Comparison of ENCODE assay signal across 8 mouse cellular contexts in genomic region chr17:34000150-34000537, GRCm38 (mm10). TPM values are rescaled to one million over a fixed set of nuclear protein-coding genes. Genes with fewer than 3 reads are reported as not detected.
DNase-seq lines count a peak whose midpoint lies in the region; ATAC-seq and TF ChIP-seq lines count a peak whose summit lies in the region.

H2-K1 (minus strand) TSS chr17:34000347.

- peaks cover 43% of the 10 kb centered on the region for H3K27me3 ChIP-seq in embryonic facial prominence, embryonic 15.5 days
- H3K27me3 ChIP-seq in heart, adult 2 months (ENCODE audit: control insufficient read depth, insufficient read depth, low read length), result no peaks in the 10 kb centered on the region
- H3K27me3 ChIP-seq in kidney, adult 2 months (replicated peaks; ENCODE audit: control insufficient read depth, insufficient read depth, low read length), result no peaks in the 10 kb centered on the region
- peaks cover 20% of the 10 kb centered on the region for H3K27me3 ChIP-seq in limb, embryonic 11.5 days (ENCODE audit: control insufficient read depth, insufficient read depth, low read length)
- H3K27me3 ChIP-seq in midbrain, embryonic 13.5 days, result peaks cover 39% of the 10 kb centered on the region
- H3K27me3 ChIP-seq in spleen, adult 2 months (ENCODE audit: control insufficient read depth, insufficient read depth, low read length), result no peaks in the 10 kb centered on the region

- peak; percentile 77 for ATAC-seq in embryonic facial prominence, embryonic 15.5 days (ENCODE audit: insufficient number of reproducible peaks, low FRiP score, low TSS enrichment, low read depth)
- ATAC-seq in limb, embryonic 11.5 days (ENCODE audit: insufficient number of reproducible peaks, low FRiP score, low TSS enrichment, low read depth), result 0 out of 2 replicates have a peak, but pooled peaks have one; percentile 44
- ATAC-seq in midbrain, embryonic 13.5 days, result peak; percentile 81

- peak; percentile 98 for DNase-seq in 416B (ENCODE audit: low read depth)
- peak; percentile 74 to 80 for DNase-seq in adrenal gland, postnatal 4 days (ENCODE audit: low spot score in 2 of 2)
- peak; percentile 92 to 95 for DNase-seq in heart, adult 2 months
- DNase-seq in kidney, adult 2 months, result peak; percentile 97
- peak; percentile 76 for DNase-seq in limb, embryonic 11.5 days (ENCODE audit: low spot score)
- peak; percentile 97 for DNase-seq in spleen, adult 2 months (ENCODE audit: low read depth in 1 of 2, low spot score in 2 of 2)

- peak within 1 kb of the TSS; percentile 99 for H3K4me2 ChIP-seq in embryonic facial prominence, embryonic 15.5 days (replicated peaks)
- peak within 1 kb of the TSS; percentile 92 for H3K4me2 ChIP-seq in limb, embryonic 11.5 days (ENCODE audit: low read depth, severe bottlenecking)
- peak within 1 kb of the TSS; percentile 85 for H3K4me2 ChIP-seq in midbrain, embryonic 13.5 days (replicated peaks)

- no peak for TF ChIP-seq CTCF in heart, adult 2 months (IDR thresholded peaks at IDR 0.05)
- TF ChIP-seq CTCF in kidney, adult 2 months (conservative IDR thresholded peaks at IDR 0.05; ENCODE audit: insufficient read depth, insufficient read length, low read depth, low read length), result no peak
- TF ChIP-seq CTCF in spleen, adult 2 months (IDR thresholded peaks at IDR 0.05; ENCODE audit: extremely low read depth, insufficient read depth, insufficient read length, insufficient replicate concordance), result no peak

- H3K9ac ChIP-seq in embryonic facial prominence, embryonic 15.5 days, result peak within 1 kb of the TSS; percentile 33
- peak within 1 kb of the TSS; percentile 94 for H3K9ac ChIP-seq in heart, adult 2 months (ENCODE audit: low read depth, low read length)
- H3K9ac ChIP-seq in limb, embryonic 11.5 days (ENCODE audit: low read length), result peak within 1 kb of the TSS; percentile 37
- H3K9ac ChIP-seq in midbrain, embryonic 13.5 days (replicated peaks), result peak within 1 kb of the TSS; percentile 62

- peak; percentile 32; the same call in 1 of the 2 replicates for TF ChIP-seq EP300 in heart, adult 2 months (IDR thresholded peaks at IDR 0.05; ENCODE audit: insufficient read depth, low read depth, low read length)

- peak; percentile 99 for TF ChIP-seq POLR2A in heart, adult 2 months (IDR thresholded peaks at IDR 0.05; ENCODE audit: insufficient read depth, low read depth, low read length)
- TF ChIP-seq POLR2A in kidney, adult 2 months (IDR thresholded peaks at IDR 0.05; ENCODE audit: low read depth, low read length), result peak; percentile 98
- peak; percentile 100 for TF ChIP-seq POLR2A in spleen, adult 2 months (IDR thresholded peaks at IDR 0.05; ENCODE audit: low read depth, low read length)

- H3K79me2 ChIP-seq in heart, adult 2 months (replicated peaks; ENCODE audit: control insufficient read depth, insufficient read depth, low read length), result no peaks in the 10 kb centered on the region

- H3K4me3 ChIP-seq in embryonic facial prominence, embryonic 15.5 days (replicated peaks), result peak within 1 kb of the TSS; percentile 56
- peak within 1 kb of the TSS; percentile 71 for H3K4me3 ChIP-seq in heart, adult 2 months
- peak within 1 kb of the TSS; percentile 72 for H3K4me3 ChIP-seq in kidney, adult 2 months (ENCODE audit: insufficient read depth, low read depth, low read length)
- H3K4me3 ChIP-seq in limb, embryonic 11.5 days (ENCODE audit: low read depth, low read length), result peak within 1 kb of the TSS; percentile 41
- peak within 1 kb of the TSS; percentile 50 for H3K4me3 ChIP-seq in midbrain, embryonic 13.5 days (replicated peaks)
- peak within 1 kb of the TSS; percentile 87 for H3K4me3 ChIP-seq in spleen, adult 2 months (ENCODE audit: extremely low read depth, insufficient read depth, insufficient read length)

- WGBS in embryonic facial prominence, embryonic 15.5 days, result under 1% methylated on average over 27 of the region's 30 CpGs
- WGBS in heart, adult 2 months, result under 1% methylated on average over 27 of the region's 30 CpGs
- WGBS in kidney, adult 2 months, result under 1% methylated on average over 30 of the region's 30 CpGs
- under 1% methylated on average over 27 of the region's 30 CpGs for WGBS in limb, embryonic 11.5 days
- WGBS in midbrain, embryonic 13.5 days, result under 1% methylated on average over 30 of the region's 30 CpGs
- WGBS in spleen, adult 2 months, result under 1% methylated on average over 30 of the region's 30 CpGs

- no peak within 1 kb of the TSS for H3K27ac ChIP-seq in embryonic facial prominence, embryonic 15.5 days (replicated peaks)
- peak within 1 kb of the TSS; percentile 77 for H3K27ac ChIP-seq in heart, adult 2 months
- H3K27ac ChIP-seq in kidney, adult 2 months (ENCODE audit: insufficient read depth, low read depth, low read length), result peak within 1 kb of the TSS; percentile 39
- H3K27ac ChIP-seq in limb, embryonic 11.5 days (replicated peaks; ENCODE audit: low read depth, low read length), result no peak within 1 kb of the TSS
- no peak within 1 kb of the TSS for H3K27ac ChIP-seq in midbrain, embryonic 13.5 days
- H3K27ac ChIP-seq in spleen, adult 2 months (ENCODE audit: insufficient read depth, low read length), result peak within 1 kb of the TSS; percentile 93

- H3K36me3 ChIP-seq in embryonic facial prominence, embryonic 15.5 days, result no peaks in the 10 kb centered on the region
- no peaks in the 10 kb centered on the region for H3K36me3 ChIP-seq in heart, adult 2 months (ENCODE audit: control insufficient read depth, insufficient read depth, low read length)
- no peaks in the 10 kb centered on the region for H3K36me3 ChIP-seq in kidney, adult 2 months (ENCODE audit: control insufficient read depth, insufficient read depth, low read length)
- no peaks in the 10 kb centered on the region for H3K36me3 ChIP-seq in limb, embryonic 11.5 days (ENCODE audit: control insufficient read depth, insufficient read depth, low read length)
- H3K36me3 ChIP-seq in midbrain, embryonic 13.5 days, result no peaks in the 10 kb centered on the region
- peaks cover 23% of the 10 kb centered on the region for H3K36me3 ChIP-seq in spleen, adult 2 months (ENCODE audit: control insufficient read depth, insufficient read depth, low read length)

- peaks cover 15% of the 10 kb centered on the region for H3K4me1 ChIP-seq in embryonic facial prominence, embryonic 15.5 days
- H3K4me1 ChIP-seq in heart, adult 2 months (ENCODE audit: control insufficient read depth, insufficient read depth, low read length), result no peaks in the 10 kb centered on the region; the same call in none of the 2 replicates
- H3K4me1 ChIP-seq in kidney, adult 2 months (ENCODE audit: control insufficient read depth, insufficient read depth, low read length), result no peaks in the 10 kb centered on the region
- 0 out of 2 replicates have a peak, but pooled peaks cover 2% of the 10 kb centered on the region for H3K4me1 ChIP-seq in limb, embryonic 11.5 days (ENCODE audit: control insufficient read depth, insufficient read depth, low read length)
- peaks cover 12% of the 10 kb centered on the region for H3K4me1 ChIP-seq in midbrain, embryonic 13.5 days (replicated peaks)
- peaks cover 10% of the 10 kb centered on the region; the same call in 1 of the 2 replicates for H3K4me1 ChIP-seq in spleen, adult 2 months (ENCODE audit: control insufficient read depth, insufficient read depth, insufficient read length)

- intact Hi-C loops in heart, adult 2 months (cut with DNase I), result no loop called here

- H3K9me3 ChIP-seq in embryonic facial prominence, embryonic 15.5 days (replicated peaks), result no peaks in the 10 kb centered on the region
- no peaks in the 10 kb centered on the region for H3K9me3 ChIP-seq in limb, embryonic 11.5 days (ENCODE audit: control insufficient read depth, low read length)
- H3K9me3 ChIP-seq in midbrain, embryonic 13.5 days, result no peaks in the 10 kb centered on the region

RNA-seq across cellular contexts. Expression of gene H2-K1, which starts in this region (rescaled TPM):
- total RNA-seq in adrenal gland, postnatal 4 days (2021), result 100 to 1,000 TPM; 173 to 174 TPM
- 29.0 and 31.1 TPM in 2 replicates for polyA plus RNA-seq in embryonic facial prominence, embryonic 15.5 days (2015; fragmentation: Nextera tagmentation; extraction: Ambion mirVana)
- total RNA-seq in heart, adult 2 months (2021), result 100 to 1,000 TPM; 103 to 117 TPM
- polyA plus RNA-seq in heart, adult 2 months (2012; rRNA removed), result 655 and 1,075 TPM in 2 replicates
- 1,162 and 1,255 TPM in 2 replicates for polyA plus RNA-seq in kidney, adult 2 months (2012; rRNA removed)
- 4.2 and 5.3 TPM in 2 replicates for polyA plus RNA-seq in limb, embryonic 11.5 days (2014; fragmentation: Nextera tagmentation; extraction: Ambion mirVana)
- 13.5 and 16.0 TPM in 2 replicates for polyA plus RNA-seq in midbrain, embryonic 13.5 days (2015; fragmentation: Nextera tagmentation; extraction: Ambion mirVana)
- polyA plus RNA-seq in spleen, adult 2 months (2012; rRNA removed), result 5,070 and 5,425 TPM in 2 replicates

Comparison
In these comparisons a context has a peak if more than half of its experiments do, and no peak if none do; other contexts are left out.
1. RNA of gene H2-K1 (polyA plus RNA-seq): 5,070 to 5,425 TPM in spleen, adult 2 months, 1,162 to 1,255 TPM in kidney, adult 2 months and 655 to 1,075 TPM in heart, adult 2 months; 29.0 to 31.1 TPM in embryonic facial prominence, embryonic 15.5 days, 13.5 to 16.0 TPM in midbrain, embryonic 13.5 days and 4.2 to 5.3 TPM in limb, embryonic 11.5 days; every median in the first group is over 10 times any median in the second.
2. H3K27ac ChIP-seq: peak in heart, adult 2 months (single experiment), kidney, adult 2 months (single experiment) and spleen, adult 2 months (single experiment); none in embryonic facial prominence, embryonic 15.5 days (single experiment), limb, embryonic 11.5 days (single experiment) and midbrain, embryonic 13.5 days (single experiment).
3. H3K9ac ChIP-seq: peak in every context shown above with its lines; median percentile 94 in heart, adult 2 months; 62 in midbrain, embryonic 13.5 days; 37 in limb, embryonic 11.5 days; 33 in embryonic facial prominence, embryonic 15.5 days.
4. Peak in every context shown above with its lines, with median percentiles within 50 percentile points of each other: DNase-seq, ATAC-seq, H3K4me2 ChIP-seq, H3K4me3 ChIP-seq and POLR2A ChIP-seq.